Mouse (Mus musculus): ENCODE results near the gene Baiap2. TPM values are rescaled to one million over a fixed set of nuclear protein-coding genes. Genes with fewer than 3 reads are reported as not detected.

The Baiap2 gene
- total and polyA plus RNA-seq, 3 experiments = 3.4 to 6.7 (median 6.1) TPM

- TF ChIP-seq GABPA (IDR thresholded peaks at IDR 0.05; ENCODE audit: insufficient replicate concordance, low read depth, low read length) = no peak
- TF ChIP-seq HCFC1 (IDR thresholded peaks at IDR 0.05; ENCODE audit: low read depth, low read length) = no peak
- TF ChIP-seq CHD2 (IDR thresholded peaks at IDR 0.05; ENCODE audit: low read length) = no peak
- TF ChIP-seq USF2 (conservative IDR thresholded peaks at IDR 0.05; ENCODE audit: low read depth, low read length) = no peak
- TF ChIP-seq CTCF (conservative IDR thresholded peaks at IDR 0.05 in 1 of 2, IDR thresholded peaks at IDR 0.05 in 1 of 2; ENCODE audit: low read depth in 2 of 2, low read length in 2 of 2) = no peak
- no peak for TF ChIP-seq MAX (IDR thresholded peaks at IDR 0.05; ENCODE audit: low read length)
- no peak for TF ChIP-seq MXI1 (IDR thresholded peaks at IDR 0.05; ENCODE audit: low read depth, low read length)
- no peak for TF ChIP-seq MYC (IDR thresholded peaks at IDR 0.05; ENCODE audit: low read depth, low read length)
- TF ChIP-seq ETS1 (conservative IDR thresholded peaks at IDR 0.05; ENCODE audit: low read depth, low read length) = no peak
- TF ChIP-seq EP300 (IDR thresholded peaks at IDR 0.05; ENCODE audit: low read length) = no peak
- TF ChIP-seq POLR2AphosphoS2 (IDR thresholded peaks at IDR 0.05; ENCODE audit: low read depth, low read length) = no peak
- TF ChIP-seq ZNF384 (IDR thresholded peaks at IDR 0.05; ENCODE audit: low read depth, low read length) = no peak
- no peak for TF ChIP-seq TBP (conservative IDR thresholded peaks at IDR 0.05; ENCODE audit: low read depth, low read length)
- no peak for TF ChIP-seq E2F4 (IDR thresholded peaks at IDR 0.05; ENCODE audit: insufficient replicate concordance, low read depth, low read length)
- TF ChIP-seq ZKSCAN1 (IDR thresholded peaks at IDR 0.05; ENCODE audit: borderline replicate concordance, low read depth, low read length) = no peak
- no peak for TF ChIP-seq SMC3 (IDR thresholded peaks at IDR 0.05; ENCODE audit: low read depth, low read length)
- H3K4me2 ChIP-seq (ENCODE audit: insufficient read depth, low read depth, poor library complexity, severe bottlenecking) = no peak overlapping the region
- no peaks in the 10 kb centered on the region for H3K36me3 ChIP-seq (replicated peaks in 1 of 2; ENCODE audit: control insufficient read depth in 1 of 2, insufficient read depth in 1 of 2, low read length in 1 of 2)
- H3K9me3 ChIP-seq (replicated peaks; ENCODE audit: low read length) = peaks cover 8% of the 10 kb centered on the region
- H3K9ac ChIP-seq (ENCODE audit: insufficient read depth, low read depth) = no peak overlapping the region
- no peaks in the 10 kb centered on the region for H3K79me2 ChIP-seq (replicated peaks; ENCODE audit: control insufficient read depth, extremely low read depth, insufficient read depth, poor library complexity, severe bottlenecking)
- DNase-seq (ENCODE audit: extremely low read depth) = no peak
- no peak overlapping the region for H3K27ac ChIP-seq (ENCODE audit: insufficient read depth, low read depth)
- in situ Hi-C loops (cut with MboI; ENCODE audit: low pct_ligation_motif_present, low pct_unique_long_range_greater_than_20kb, low sequenced_read_pairs) (no loop called here), dilution Hi-C loops (cut with MboI; ENCODE audit: extremely low pct_ligation_motif_present, extremely low pct_unique_long_range_greater_than_20kb, low sequenced_read_pairs) (no loop called here)
- H3K4me3 ChIP-seq (replicated peaks in 1 of 3; ENCODE audit: low read depth in 2 of 3, low read length in 2 of 3, poor library complexity in 1 of 3) = no peak overlapping the region
- H3K4me1 ChIP-seq (ENCODE audit: control insufficient read depth in 1 of 2, insufficient read depth in 2 of 2) = no peaks in the 10 kb centered on the region
- H3K27me3 ChIP-seq (replicated peaks) = peaks cover 53% of the 10 kb centered on the region
Measured at GRCm38 (mm10) chr11:120033473-120033872, 90.9 kb downstream of the Baiap2 start.

- H3K9ac ChIP-seq (ENCODE audit: insufficient read depth, low read depth) = no peak overlapping the region
- DNase-seq (ENCODE audit: extremely low read depth) = no peak
- H3K27ac ChIP-seq (ENCODE audit: insufficient read depth, low read depth) = no peak overlapping the region
- peaks cover 59% of the 10 kb centered on the region for H3K27me3 ChIP-seq (replicated peaks)
- no peaks in the 10 kb centered on the region for H3K4me1 ChIP-seq (ENCODE audit: control insufficient read depth in 1 of 2, insufficient read depth in 2 of 2)
- dilution Hi-C loops (cut with MboI; ENCODE audit: extremely low pct_ligation_motif_present, extremely low pct_unique_long_range_greater_than_20kb, low sequenced_read_pairs) (no loop called here), in situ Hi-C loops (cut with MboI; ENCODE audit: low pct_ligation_motif_present, low pct_unique_long_range_greater_than_20kb, low sequenced_read_pairs) (no loop called here)
- H3K4me3 ChIP-seq (replicated peaks in 1 of 3; ENCODE audit: low read depth in 2 of 3, low read length in 2 of 3, poor library complexity in 1 of 3) = no peak overlapping the region
- H3K79me2 ChIP-seq (replicated peaks; ENCODE audit: control insufficient read depth, extremely low read depth, insufficient read depth, poor library complexity, severe bottlenecking) = no peaks in the 10 kb centered on the region
- peaks cover 8% of the 10 kb centered on the region for H3K9me3 ChIP-seq (replicated peaks; ENCODE audit: low read length)
- H3K36me3 ChIP-seq (replicated peaks in 1 of 2; ENCODE audit: control insufficient read depth in 1 of 2, insufficient read depth in 1 of 2, low read length in 1 of 2) = no peaks in the 10 kb centered on the region
- H3K4me2 ChIP-seq (ENCODE audit: insufficient read depth, low read depth, poor library complexity, severe bottlenecking) = no peak overlapping the region
- TF ChIP-seq JUND (conservative IDR thresholded peaks at IDR 0.05; ENCODE audit: low read depth, low read length) = no peak
- TF ChIP-seq POLR2A (IDR thresholded peaks at IDR 0.05; ENCODE audit: low read depth, low read length) = no peak
- no peak for TF ChIP-seq IRF4 (IDR thresholded peaks at IDR 0.05; ENCODE audit: low read depth, low read length)
- no peak for TF ChIP-seq E2F4 (IDR thresholded peaks at IDR 0.05; ENCODE audit: insufficient replicate concordance, low read depth, low read length)
Measured at GRCm38 (mm10) chr11:120034306-120034705, 91.7 kb downstream of the Baiap2 start.

All from CH12.LX (cell line).